Mouse (Mus musculus) intestine, embryonic 16.5 days (tissue): ENCODE measurements around the gene Catsper1. TPM values are rescaled to one million over a fixed set of nuclear protein-coding genes. Genes with fewer than 3 reads are reported as not detected.

Experiments
- ATAC-seq: fragments of 200-750 bp; cut with Nextera tagmentation; 2 replicates; pipeline ENCODE4 v1.8.0; 2017; ENCODE audit warnings: moderate TSS enrichment, moderate library complexity
- H3K27ac ChIP-seq: fragments of 300-500 bp; sonication (generic); 2 replicates; pipeline ENCODE4 v1.5.1; 2014; ENCODE audit warnings: mild to moderate bottlenecking, low read length
- H3K27me3 ChIP-seq: fragments of 300-500 bp; sonication (generic); replicated peaks from 2 replicates; pipeline ENCODE4 v1.6.1; 2014; ENCODE audit warnings: low read length, control low read depth, mixed read lengths; ENCODE audit not compliant: control insufficient read depth, insufficient read depth
- H3K36me3 ChIP-seq: fragments of 300-500 bp; sonication (generic); 2 replicates; pipeline ENCODE4 v1.6.1; 2014; ENCODE audit warnings: low read length, control low read depth; ENCODE audit not compliant: control insufficient read depth, insufficient read depth
- H3K4me1 ChIP-seq: fragments of 300-500 bp; sonication (generic); 2 replicates; pipeline ENCODE4 v1.6.1; 2014; ENCODE audit warnings: low read length, control low read depth, mixed read lengths; ENCODE audit not compliant: control insufficient read depth, insufficient read depth
- H3K4me2 ChIP-seq: fragments of 300-500 bp; sonication (generic); 2 replicates; pipeline ENCODE4 v1.6.1; 2014; ENCODE audit warnings: low read depth, low read length, control low read depth
- H3K4me3 ChIP-seq: fragments of 300-500 bp; sonication (generic); 2 replicates; pipeline ENCODE4 v1.5.1; 2014; ENCODE audit warnings: mild to moderate bottlenecking, low read length
- H3K9ac ChIP-seq: fragments of 300-500 bp; sonication (generic); 2 replicates; pipeline ENCODE4 v1.6.1; 2014; ENCODE audit warnings: low read depth, low read length
- H3K9me3 ChIP-seq: fragments of 300-500 bp; sonication (generic); 2 replicates; pipeline ENCODE4 v1.6.1; 2016; ENCODE audit warnings: low read length, control low read depth; ENCODE audit not compliant: control insufficient read depth
- WGBS: fragments of 180-500 bp; shearing (Covaris S2); extraction: QIAGEN DNeasy Blood & Tissue Kit; methylation state at CpG from one replicate; pipeline ENCODE4 v1.1.7; 2014; 5-methylcytosine and 5-hydroxymethylcytosine counted together
- polyA plus RNA-seq: library from polyadenylated mRNA; unstranded; fragments of >200 nt; fragmentation: Nextera tagmentation; extraction: Ambion mirVana; gene quantifications from 2 replicates; pipeline ENCODE4 v1.2.1, GENCODE M21; 2015

Catsper1 gene
- polyA plus RNA-seq, 1 experiment from 2014 or later: not detected

DNA sequence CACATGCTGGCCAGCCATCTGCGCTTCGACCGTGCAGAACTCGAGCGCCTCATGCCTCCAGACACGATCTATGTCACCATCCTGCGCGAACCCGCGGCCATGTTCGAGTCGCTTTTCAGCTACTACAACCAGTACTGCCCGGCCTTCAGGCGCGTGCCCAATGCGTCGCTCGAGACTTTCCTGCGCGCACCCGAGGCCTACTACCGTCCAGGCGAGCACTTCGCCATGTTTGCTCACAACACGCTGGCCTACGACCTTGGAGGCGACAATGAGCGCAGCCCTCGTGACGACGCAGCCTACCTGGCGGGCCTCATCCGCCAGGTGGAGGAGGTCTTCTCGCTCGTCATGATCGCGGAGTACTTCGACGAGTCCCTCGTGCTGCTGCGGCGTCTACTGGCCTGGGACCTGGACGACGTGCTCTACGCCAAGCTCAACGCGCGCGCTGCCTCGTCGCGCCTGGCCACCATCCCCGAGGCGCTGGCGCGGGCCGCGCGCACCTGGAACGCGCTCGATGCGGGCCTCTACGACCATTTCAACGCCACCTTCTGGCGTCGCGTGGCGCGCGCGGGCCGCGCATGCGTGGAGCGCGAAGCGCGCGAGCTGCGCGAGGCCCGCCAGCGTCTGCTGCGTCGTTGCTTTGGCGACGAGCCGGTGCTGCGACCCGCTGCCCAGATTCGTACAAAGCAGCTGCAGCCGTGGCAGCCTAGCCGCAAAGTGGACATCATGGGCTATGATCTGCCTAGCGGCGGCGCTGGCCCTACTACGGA, 28.4 kb upstream of the Catsper1 start:
- Histone ChIP-seq H3K27me3 (peaks cover 5% of the 10 kb centered on the region; the same call in 1 of the 2 replicates), H3K9ac (no peak overlapping the region), H3K9me3 (no peaks in the 10 kb centered on the region; the same call in 1 of the 2 replicates), H3K36me3 (no peaks in the 10 kb centered on the region), H3K27ac (no peak overlapping the region), H3K4me3 (peak overlapping the region; percentile 31), H3K4me2 (peak overlapping the region; percentile 61), H3K4me1 (peaks cover 6% of the 10 kb centered on the region; the same call in 1 of the 2 replicates)
- ATAC-seq: no peak
- WGBS: 40% methylated on average over 98 of the region's 98 CpGs

DNA sequence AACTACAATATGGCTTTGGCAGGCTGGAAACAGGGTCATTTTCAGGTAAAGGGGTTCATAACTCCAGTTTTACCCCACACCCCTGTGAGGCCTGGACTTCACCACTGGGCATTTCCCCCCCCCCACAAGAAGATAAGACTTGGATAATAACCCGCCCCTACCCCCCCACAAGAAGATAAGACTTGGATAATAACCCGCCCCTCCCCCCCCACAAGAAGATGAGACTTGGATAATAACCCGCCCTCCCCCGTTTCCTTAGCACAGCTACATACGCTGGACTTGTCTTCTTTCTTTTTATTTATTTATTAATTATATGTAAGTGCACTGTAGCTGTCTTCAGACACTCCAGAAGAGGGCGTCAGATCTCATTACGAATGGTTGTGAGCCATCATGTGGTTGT, 26.5 kb upstream of the Catsper1 start:
- Histone ChIP-seq H3K27me3 (peaks cover 5% of the 10 kb centered on the region; the same call in 1 of the 2 replicates), H3K9ac (no peak overlapping the region), H3K4me2 (no peak overlapping the region), H3K4me1 (peaks cover 6% of the 10 kb centered on the region; the same call in 1 of the 2 replicates), H3K27ac (no peak overlapping the region), H3K36me3 (no peaks in the 10 kb centered on the region), H3K9me3 (no peaks in the 10 kb centered on the region; the same call in 1 of the 2 replicates), H3K4me3 (no peak overlapping the region)
- no peak for ATAC-seq
- 84% methylated on average over 7 of the region's 7 CpGs for WGBS

DNA sequence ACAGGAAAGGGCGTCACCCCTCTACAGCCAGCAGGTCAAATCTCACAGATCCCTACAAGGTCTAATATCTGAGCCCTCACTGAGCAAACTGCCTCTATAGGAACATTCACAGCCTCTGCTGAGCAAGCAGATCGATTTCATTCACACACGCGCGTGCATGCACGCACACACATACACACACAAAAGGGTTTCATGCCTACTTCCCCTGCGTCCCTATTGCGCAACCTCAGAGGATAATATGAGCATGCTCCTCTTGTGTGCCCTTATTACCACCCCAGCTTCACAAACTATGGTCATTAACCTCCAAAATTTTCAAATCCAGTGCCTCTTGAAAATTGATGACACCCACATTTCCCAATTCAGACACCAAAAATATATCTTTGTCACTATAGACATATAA, 22.4 kb upstream of the Catsper1 start:
- Histone ChIP-seq H3K4me2 (no peak overlapping the region), H3K4me1 (no peaks in the 10 kb centered on the region), H3K4me3 (no peak overlapping the region), H3K36me3 (no peaks in the 10 kb centered on the region), H3K27me3 (no peaks in the 10 kb centered on the region), H3K9me3 (no peaks in the 10 kb centered on the region), H3K27ac (no peak overlapping the region), H3K9ac (no peak overlapping the region)
- WGBS: 91% methylated on average over 8 of the region's 8 CpGs
- ATAC-seq: no peak

DNA sequence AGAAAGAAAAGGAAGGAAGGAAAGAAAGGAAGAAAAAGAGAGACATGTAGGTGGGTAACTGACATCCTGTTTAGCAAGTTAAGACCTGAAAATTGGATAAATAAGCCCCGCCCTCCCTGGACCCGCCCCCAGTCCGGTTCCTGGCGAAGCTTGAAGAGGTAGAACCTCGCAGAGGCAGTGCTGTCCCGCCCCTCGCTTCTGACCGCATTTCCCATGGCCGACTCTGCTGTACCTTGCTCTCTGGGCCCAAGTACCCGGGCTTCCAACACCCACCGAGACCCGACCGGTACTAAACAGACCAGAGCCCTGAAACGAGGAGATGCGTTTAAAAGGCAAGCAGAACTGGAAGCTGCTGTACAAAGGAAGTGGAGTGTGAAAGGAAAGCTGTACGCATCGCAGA, 11.7 kb upstream of the Catsper1 start:
- WGBS: 52% methylated on average over 17 of the region's 17 CpGs
- H3K9me3 ChIP-seq: no peaks in the 10 kb centered on the region
- no peaks in the 10 kb centered on the region for H3K4me1 ChIP-seq
- H3K27ac ChIP-seq: no peak overlapping the region
- ATAC-seq: no peak
- no peak overlapping the region for H3K4me2 ChIP-seq
- H3K9ac ChIP-seq: no peak overlapping the region
- no peaks in the 10 kb centered on the region for H3K27me3 ChIP-seq
- H3K36me3 ChIP-seq: no peaks in the 10 kb centered on the region
- no peak overlapping the region for H3K4me3 ChIP-seq

DNA sequence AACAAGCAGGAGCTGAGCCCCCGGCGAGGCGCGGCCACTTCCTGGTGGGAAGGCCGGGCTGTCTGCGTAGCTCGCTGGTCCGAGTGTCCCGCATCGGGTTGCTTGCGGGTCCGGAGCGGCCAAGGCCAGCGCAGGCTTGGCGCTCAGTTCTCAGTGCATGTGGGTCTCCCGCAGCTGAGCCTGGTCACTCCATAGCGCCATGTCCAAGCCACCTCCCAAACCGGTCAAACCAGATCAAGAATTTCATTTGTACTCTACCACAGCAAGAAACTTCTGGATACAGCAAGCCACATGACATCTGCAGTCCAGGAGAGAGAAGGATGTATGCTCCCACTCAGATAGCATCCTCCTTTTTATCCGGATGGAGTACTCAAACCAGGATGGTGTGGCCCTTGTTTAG, 7.6 kb upstream of the Catsper1 start:
- WGBS: 54% methylated on average over 19 of the region's 19 CpGs

DNA sequence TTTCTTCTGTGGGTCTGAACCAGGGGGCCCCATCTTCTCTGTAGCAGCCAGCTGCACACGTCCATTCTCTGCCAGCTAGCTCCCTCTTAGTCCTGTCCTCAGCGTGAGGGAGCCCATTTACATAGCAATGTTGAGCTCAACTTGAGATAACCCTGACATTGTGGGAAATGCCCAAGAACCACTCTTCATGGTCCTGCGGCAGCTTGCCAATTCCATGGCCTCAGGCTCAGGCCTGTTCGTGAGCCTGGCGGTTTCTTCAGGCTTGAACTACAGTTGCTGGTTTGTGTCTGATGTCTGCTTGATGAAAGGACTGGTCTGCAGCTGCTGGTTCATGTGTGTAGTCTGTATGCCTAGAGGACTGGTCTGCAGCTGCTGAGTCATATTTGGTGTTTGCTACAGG, 800 bp upstream of the Catsper1 start:
- H3K9ac ChIP-seq: no peak overlapping the region
- H3K4me1 ChIP-seq: no peaks in the 10 kb centered on the region
- no peak overlapping the region for H3K27ac ChIP-seq
- WGBS: 68% methylated on average over 5 of the region's 5 CpGs
- H3K9me3 ChIP-seq: no peaks in the 10 kb centered on the region
- no peak for ATAC-seq
- H3K4me3 ChIP-seq: no peak overlapping the region
- H3K27me3 ChIP-seq: no peaks in the 10 kb centered on the region
- H3K36me3 ChIP-seq: no peaks in the 10 kb centered on the region
- H3K4me2 ChIP-seq: no peak overlapping the region

More for the DNA sequence above, 7.6 kb upstream of the Catsper1 start:
- Histone ChIP-seq H3K4me2 (no peak overlapping the region), H3K9me3 (no peaks in the 10 kb centered on the region), H3K9ac (no peak overlapping the region), H3K27ac (no peak overlapping the region), H3K27me3 (no peaks in the 10 kb centered on the region), H3K36me3 (no peaks in the 10 kb centered on the region), H3K4me1 (no peaks in the 10 kb centered on the region), H3K4me3 (no peak overlapping the region)
- peak; percentile 42; the same call in 1 of the 2 replicates for ATAC-seq

DNA sequence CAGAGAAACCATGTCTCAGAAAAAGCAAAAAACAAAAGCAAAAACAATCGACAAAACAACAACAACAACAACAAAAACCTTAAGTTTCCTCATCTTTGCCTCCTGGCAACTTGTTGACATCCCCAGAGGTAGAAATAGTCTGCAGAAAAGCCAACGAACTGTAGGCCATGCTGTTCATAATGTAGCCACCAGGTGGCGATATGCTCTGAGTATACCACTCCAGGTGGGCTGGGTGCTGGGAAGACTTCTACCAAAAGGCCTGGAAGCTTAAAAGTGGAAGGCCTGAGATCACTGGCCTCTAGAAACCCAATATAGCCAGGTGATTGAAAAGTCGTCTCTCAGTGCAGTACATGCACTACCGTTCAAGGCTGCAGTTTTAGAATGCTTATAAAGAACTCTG, 2.4 kb downstream of the Catsper1 start:
- 0 out of 2 replicates have a peak, but pooled peaks have one; percentile 28 for ATAC-seq
- WGBS: 17% methylated on average over 5 of the region's 5 CpGs
- no peak overlapping the region for H3K27ac ChIP-seq

DNA sequence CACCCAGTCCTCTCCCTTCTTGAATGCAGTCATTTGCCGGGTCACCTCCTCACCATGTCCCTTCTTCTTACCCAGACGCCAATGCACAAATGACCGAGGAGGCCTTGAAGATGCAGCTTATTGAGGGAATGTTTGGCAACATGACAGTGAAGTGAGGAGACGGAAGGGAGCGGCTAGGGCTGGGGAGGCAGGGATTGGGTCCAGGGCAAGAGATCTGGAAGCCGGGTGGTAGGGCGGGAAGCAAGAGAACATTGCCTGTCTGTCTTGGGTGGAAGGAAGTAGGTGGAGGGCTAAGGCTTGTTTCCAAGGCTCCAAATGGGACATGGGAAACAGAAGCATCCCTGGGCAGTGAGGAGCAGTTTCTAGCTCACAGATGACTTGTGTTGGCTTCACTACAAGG, 5.8 kb downstream of the Catsper1 start:
- ATAC-seq: no peak
- WGBS: 93% methylated on average over 7 of the region's 7 CpGs
- no peak overlapping the region for H3K27ac ChIP-seq

More for the DNA sequence above, 2.4 kb downstream of the Catsper1 start:
- Histone ChIP-seq H3K9me3 (no peaks in the 10 kb centered on the region), H3K36me3 (no peaks in the 10 kb centered on the region), H3K27me3 (no peaks in the 10 kb centered on the region), H3K4me3 (no peak overlapping the region), H3K9ac (no peak overlapping the region), H3K4me2 (no peak overlapping the region), H3K4me1 (no peaks in the 10 kb centered on the region)

DNA sequence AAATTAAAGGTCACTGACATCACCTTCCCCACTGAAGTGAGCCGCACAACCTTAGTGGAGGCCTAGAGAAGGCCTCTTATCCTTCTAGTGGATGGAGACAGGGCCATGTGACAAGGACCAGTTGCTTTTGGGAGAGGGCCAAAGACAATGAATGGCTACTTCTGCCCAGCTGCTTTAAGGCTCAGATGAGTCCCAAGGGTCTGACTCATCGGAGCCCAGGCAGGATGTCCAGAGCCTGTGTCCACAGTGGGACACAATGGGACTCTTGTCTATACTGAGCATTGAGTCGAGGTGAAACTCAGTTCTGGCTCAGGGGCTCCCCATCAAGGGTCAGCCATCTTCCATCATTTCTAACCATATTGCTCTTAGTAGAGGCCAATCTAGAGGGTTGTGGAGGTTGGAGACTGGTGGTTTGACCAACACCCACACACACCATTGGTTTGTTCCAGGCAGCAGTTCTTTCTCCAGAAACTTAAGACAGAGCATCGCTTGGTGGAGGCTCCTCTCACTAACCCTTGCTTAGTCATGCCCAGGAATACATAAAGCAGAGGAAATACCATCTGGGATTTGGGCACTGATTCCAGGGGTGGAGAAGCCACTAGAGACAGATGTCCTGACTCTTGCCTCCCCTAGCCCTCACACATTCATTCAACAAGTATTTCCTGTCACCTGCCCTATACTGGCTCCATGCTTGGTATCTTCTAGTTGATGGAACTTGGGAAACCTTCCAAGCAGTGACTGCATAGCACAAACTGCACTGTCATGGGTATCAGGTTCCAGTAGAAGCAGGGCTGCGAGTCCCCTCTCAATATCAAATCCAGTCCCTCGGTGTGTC, 10.0 kb downstream of the Catsper1 start:
- WGBS: 79% methylated on average over 6 of the region's 6 CpGs
- Histone ChIP-seq H3K4me3 (no peak overlapping the region), H3K36me3 (no peaks in the 10 kb centered on the region), H3K27ac (no peak overlapping the region), H3K4me1 (peaks cover 2% of the 10 kb centered on the region; the same call in 1 of the 2 replicates), H3K9ac (no peak overlapping the region), H3K4me2 (no peak overlapping the region), H3K27me3 (no peaks in the 10 kb centered on the region), H3K9me3 (no peaks in the 10 kb centered on the region)
- ATAC-seq: no peak

More for the DNA sequence above, 5.8 kb downstream of the Catsper1 start:
- no peak overlapping the region for H3K4me2 ChIP-seq
- H3K4me3 ChIP-seq: no peak overlapping the region
- no peaks in the 10 kb centered on the region for H3K27me3 ChIP-seq
- no peak overlapping the region for H3K9ac ChIP-seq
- no peaks in the 10 kb centered on the region for H3K36me3 ChIP-seq
- no peaks in the 10 kb centered on the region for H3K9me3 ChIP-seq
- no peaks in the 10 kb centered on the region for H3K4me1 ChIP-seq
